Mouse (Mus musculus): ENCODE results near the gene Tmem251.

- TF ChIP-seq CTCF (IDR thresholded peaks at IDR 0.05; ENCODE audit: borderline replicate concordance, control insufficient read depth, extremely low read depth, insufficient read depth, low read length, poor library complexity) = no peak
- no peak for TF ChIP-seq POLR2A (IDR thresholded peaks at IDR 0.05; ENCODE audit: control insufficient read depth, extremely low read depth, insufficient read depth, low read length, poor library complexity)
Measured at GRCm38 (mm10) chr12:102695369-102696239, 48.0 kb upstream of the Tmem251 start.
